Mouse (Mus musculus) common myeloid progenitor, adult 5-6 weeks (primary cell): ENCODE data around the gene Uimc1. TPM values are rescaled to one million over a fixed set of nuclear protein-coding genes. Genes with fewer than 3 reads are reported as not detected.
A peak's percentile ranks its signal among the peaks of the same experiment; 100 is the strongest.
"Not testable (repeated sequence)": the region's sequence is repeated elsewhere in the genome, so short reads cannot be mapped to it uniquely, and the experiment has no call there.

Experiments
- ATAC-seq: replicated peaks from 2 replicates; pipeline ENCODE4 v1.8.0; 2016; ENCODE audit warnings: low read depth, mild to moderate bottlenecking, moderate TSS enrichment, inconsistent platforms; ENCODE audit not compliant: poor library complexity, severe bottlenecking
- total RNA-seq: library from RNA; stranded (forward); fragments of 200-1000, 187-1606 nt; gene quantifications from 2 replicates; pipeline ENCODE4 v1.2.3, GENCODE M21; 2017

The Uimc1 gene
- total RNA-seq = 57.7 and 74.5 TPM in 2 replicates

DNA sequence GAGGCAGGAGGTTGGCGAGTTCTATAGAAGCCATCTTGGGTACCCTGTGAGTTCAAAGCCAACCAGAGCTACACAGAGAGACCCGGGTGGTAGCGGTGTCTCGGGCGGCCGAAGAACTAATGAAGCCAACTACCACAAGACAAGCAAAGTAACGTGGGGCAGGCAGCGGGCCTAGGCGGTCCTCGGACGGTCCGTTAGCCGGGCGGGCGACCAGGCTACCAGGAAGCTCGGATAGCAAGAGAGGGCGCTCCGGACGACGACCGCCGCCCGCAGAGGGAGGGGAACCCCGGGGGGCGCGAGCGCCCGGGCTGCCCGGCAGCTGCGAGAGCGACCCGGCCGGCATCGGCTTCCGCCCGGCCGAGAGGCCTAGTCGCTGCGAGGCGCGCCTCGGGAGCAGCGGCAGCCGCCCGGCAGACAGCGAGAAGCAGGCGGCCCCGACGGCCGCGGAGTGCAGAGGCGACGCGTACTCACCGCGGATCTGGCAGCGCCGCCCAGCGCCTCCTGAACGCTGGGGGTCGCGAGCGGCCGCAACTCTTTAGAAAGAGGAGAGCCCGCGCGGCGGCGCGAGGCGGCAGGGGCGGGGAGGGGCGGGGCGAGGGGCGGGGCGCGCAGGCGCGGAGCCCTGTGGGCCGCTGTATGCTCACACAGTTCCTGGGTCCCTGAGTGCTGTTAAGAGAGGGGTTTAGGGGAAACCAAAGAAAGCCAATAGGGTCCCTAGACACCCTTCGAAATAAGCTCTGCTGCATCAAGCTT lies at the start of gene Uimc1:
TSS of gene Uimc1 (minus strand) at position 575 of the 753 bp plus-strand sequence.
- ATAC-seq = peak; percentile 80

GRCm38 (mm10) chr13:55140271-55140670 lies 40.2 kb upstream of the Uimc1 start:
- no peak for ATAC-seq

- ATAC-seq = peak; percentile 87
Observed at GRCm38 (mm10) chr13:55135382-55135781, 35.3 kb upstream of the Uimc1 start.

- ATAC-seq = no peak
Observed at GRCm38 (mm10) chr13:55133448-55133847, 33.3 kb upstream of the Uimc1 start, which contains the start of gene Gm17617. Gm17617 (minus strand) TSS chr13:55133548.

- peak; percentile 82 for ATAC-seq
Observed at GRCm38 (mm10) chr13:55124903-55125302, 24.8 kb upstream of the Uimc1 start.

- no peak for ATAC-seq
Observed at GRCm38 (mm10) chr13:55114375-55114774, 14.3 kb upstream of the Uimc1 start.

- ATAC-seq = no peak
Observed at GRCm38 (mm10) chr13:55107694-55108093, 7.6 kb upstream of the Uimc1 start.

DNA sequence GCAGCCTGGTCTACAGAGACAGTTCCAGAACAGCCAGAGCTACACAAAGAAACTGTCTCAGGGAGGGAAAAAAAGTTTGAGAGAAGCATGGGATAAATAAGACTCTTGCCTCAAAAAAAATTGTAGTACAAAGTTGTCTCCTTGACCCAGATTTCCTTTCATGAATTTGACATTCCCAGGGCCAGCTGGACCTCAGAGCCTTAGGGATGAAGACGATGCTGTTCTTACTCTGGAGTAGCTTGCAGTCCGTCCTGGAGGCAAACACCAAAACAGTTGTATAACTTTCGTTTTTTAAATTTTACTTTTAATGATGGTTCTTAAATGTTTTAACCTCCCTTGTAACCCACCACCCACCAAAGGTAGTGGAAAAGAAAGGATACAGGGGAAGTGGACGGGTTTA lies 7.0 kb upstream of the Uimc1 start:
- no peak for ATAC-seq

- ATAC-seq = peak; percentile 3; the same call in 1 of the 2 replicates
Observed at GRCm38 (mm10) chr13:55105953-55106691, 6.0 kb upstream of the Uimc1 start.

DNA sequence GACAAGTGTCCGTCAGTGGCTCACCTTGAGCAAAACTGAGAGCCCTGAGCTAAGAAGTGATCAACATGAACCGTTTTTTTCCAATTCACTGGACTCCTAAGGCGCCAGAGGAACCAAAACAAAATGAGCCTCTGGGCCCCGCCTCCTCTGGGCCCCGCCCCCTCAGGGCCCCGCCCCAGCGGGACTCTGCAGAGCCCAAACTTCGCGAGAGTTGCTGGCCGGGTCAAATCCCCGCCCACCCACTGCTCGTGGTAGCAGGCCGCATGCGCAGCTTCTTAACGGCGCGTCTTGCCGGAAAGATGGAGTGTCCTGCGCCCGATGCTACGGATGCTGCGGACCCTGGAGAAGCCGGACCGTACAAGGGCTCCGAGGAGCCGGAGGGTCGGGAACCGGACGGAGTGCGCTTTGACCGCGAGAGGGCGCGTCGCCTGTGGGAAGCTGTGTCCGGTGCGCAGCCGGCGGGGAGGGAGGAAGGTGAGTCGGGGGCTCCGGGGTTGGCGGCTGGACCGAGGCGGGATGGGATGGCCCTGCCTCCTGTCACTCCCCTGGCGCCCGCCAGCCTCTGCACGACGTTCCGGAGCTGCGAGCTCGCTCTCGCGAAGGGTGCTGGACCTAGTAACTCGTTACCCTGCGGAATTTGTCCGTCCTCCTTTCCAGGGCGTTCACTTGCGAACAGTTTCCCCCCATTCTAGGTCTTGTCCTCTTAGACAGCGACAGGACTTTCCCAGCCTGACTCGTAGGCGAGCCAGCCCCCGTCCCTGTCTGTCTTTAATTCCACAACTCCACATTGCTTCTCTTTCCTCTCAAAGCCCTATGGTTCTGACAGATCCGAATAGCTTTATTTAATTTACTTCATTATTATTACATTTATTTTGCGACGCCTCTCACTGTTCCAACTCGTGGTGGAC lies 5.2 kb upstream of the Uimc1 start, which contains the start of gene Zfp346:
TSS of gene Zfp346 (plus strand) at position 267 of the 908 bp plus-strand sequence.
- peak; percentile 92 for ATAC-seq

DNA sequence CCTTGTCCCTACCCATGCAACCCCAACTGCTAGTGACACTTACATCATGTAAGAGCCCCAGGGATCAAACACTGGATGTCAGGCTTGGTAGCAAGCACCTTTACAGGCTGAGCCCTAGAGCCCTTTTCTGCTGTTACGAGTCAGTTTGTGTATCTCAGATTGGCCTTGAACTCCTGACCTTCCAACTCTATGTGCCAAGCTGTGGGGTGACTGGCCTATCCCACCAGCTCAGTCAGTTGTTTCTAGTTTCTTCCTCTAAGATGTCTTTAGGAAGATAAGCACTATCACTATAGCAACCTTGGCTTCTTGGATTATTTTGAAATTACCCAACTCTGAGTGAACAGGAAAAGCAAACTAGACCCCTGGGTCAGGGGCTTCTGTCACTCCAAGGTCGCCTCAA lies 3.3 kb upstream of the Uimc1 start:
- ATAC-seq = no peak

DNA sequence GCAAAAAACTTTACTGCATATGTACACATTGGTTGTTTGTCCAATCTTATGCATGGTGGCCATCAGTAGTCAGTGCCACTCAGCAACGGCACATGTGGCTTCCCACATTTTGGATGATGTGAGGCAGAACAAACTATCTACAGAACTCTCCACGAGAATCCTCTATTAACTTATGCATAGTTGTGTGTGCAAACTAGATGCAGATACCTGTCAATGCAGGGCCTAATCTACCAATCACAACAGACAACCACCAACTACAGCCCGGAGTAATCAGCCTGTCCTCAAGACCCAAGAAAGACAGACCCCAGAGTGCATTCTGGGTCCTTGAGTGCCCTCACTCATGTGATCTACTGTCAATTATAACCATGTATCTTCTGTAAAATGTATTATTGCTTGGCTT lies 2.3 kb upstream of the Uimc1 start:
- no peak for ATAC-seq

DNA sequence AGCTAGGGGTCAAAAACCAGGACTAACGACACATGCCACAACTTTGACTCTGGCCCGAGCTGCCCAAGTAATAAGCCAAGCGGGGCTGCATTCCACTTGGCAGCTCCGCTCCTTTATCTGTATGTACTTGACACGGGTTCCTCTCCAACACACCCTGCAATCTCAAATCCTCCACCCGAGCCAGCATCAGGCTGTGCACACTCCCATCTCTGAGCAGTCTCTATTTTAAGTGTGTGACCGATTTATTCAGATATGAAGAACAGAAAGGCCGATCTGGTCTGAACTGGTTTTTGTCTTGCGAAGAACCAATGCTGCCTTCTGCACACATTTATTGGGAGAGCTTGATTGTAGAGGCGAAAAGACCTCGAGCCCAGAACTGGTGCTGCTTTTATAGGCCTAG lies 1.5 kb upstream of the Uimc1 start:
- ATAC-seq = no peak

- peak; percentile 24; the same call in 1 of the 2 replicates for ATAC-seq
Observed at GRCm38 (mm10) chr13:55099066-55099725, 904 bp downstream of the Uimc1 start.

DNA sequence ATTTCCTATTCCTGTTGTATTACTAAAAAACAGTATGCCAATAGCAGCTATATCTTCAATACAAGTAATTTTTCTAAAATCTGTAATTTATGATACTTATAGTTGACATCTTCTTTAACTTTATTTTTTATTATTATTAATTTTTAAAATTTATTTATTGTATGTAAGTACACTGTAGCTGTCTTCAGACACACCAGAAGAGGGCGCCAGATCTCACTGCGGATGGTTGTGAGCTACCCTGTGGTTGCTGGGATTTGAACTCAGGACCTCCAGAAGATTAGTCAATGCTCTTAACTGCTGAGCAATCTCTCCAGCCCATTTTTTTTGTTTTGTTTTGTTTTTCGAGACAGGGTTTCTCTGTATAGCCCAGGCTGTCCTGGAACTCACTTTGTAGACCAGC lies 2.3 kb downstream of the Uimc1 start:
- not testable (repeated sequence) for ATAC-seq

DNA sequence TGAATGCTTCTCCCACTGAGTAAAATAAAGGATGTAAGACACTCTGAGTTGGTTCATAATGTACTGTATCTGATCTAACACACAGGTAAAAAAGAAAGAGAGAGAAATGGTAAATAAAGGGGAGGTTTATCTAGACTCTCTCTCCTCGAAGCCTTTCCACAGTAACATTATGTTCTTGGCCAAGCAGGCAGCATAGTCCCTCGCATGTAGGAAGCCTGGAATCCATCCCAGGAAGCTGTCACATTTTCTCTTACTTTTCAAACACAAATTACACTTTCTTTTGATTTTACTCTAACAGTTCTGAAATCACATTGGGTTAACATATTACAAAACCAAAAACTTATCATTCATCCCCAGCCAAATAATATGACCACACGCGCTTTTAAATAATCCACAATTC lies 7.5 kb downstream of the Uimc1 start:
- ATAC-seq = no peak

GRCm38 (mm10) chr13:55075597-55075996 lies 24.5 kb downstream of the Uimc1 start:
- no peak for ATAC-seq

DNA sequence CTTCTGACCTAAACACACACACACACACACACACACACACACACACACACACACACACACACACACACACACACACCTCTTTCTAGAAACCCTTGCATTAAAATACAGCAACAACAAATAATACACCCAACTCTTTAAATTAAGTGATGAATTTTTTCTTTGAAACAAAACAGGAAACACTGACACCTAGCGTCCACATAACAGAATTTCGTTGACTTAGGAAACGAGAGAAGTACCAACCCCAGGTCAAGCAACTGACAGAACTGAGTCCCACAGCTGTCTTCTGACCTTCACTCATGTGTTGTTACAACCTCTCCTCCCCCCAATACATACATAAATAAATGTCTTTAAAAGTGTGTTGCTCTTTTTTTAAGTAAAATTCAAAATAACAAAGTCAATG lies 28.8 kb downstream of the Uimc1 start:
- ATAC-seq = 0 out of 2 replicates have a peak, but pooled peaks have one; percentile 47

GRCm38 (mm10) chr13:55069719-55070118 lies 30.4 kb downstream of the Uimc1 start:
- ATAC-seq = no peak

GRCm38 (mm10) chr13:55063276-55063675 lies 36.8 kb downstream of the Uimc1 start:
- ATAC-seq = peak; percentile 52
